In genomic region chr2:23002637-23003036, GRCm38 (mm10) we compare ENCODE assay signal across 23 mouse cellular contexts.
"Had no signal": no experiment of that assay in that cellular context is flagged by ENCODE, and none has a peak within 500 bp of the region (broad histone marks: within the 10 kb centered on the region; RNA-seq: fewer than 3 reads in every experiment).

No protein-coding gene starts in this region.

- H3K4me2 ChIP-seq: limb, embryonic 13.5 days; liver, embryonic 12.5 days; liver, embryonic 15.5 days; lung, embryonic 15.5 days had no signal

- H3K9ac ChIP-seq: limb, embryonic 13.5 days; liver, embryonic 12.5 days; liver, embryonic 15.5 days; lung, embryonic 15.5 days had no signal

- H3K27me3 ChIP-seq: limb, embryonic 13.5 days; liver, embryonic 12.5 days; liver, embryonic 15.5 days; lung, embryonic 15.5 days; megakaryocyte, embryonic 14.5 days had no signal

- ATAC-seq: liver, embryonic 12.5 days had no signal

- H3K4me3 ChIP-seq: layer of hippocampus, adult 2 months; limb, embryonic 10.5 days; limb, embryonic 13.5 days; liver, embryonic 12.5 days; liver, embryonic 15.5 days; lung, embryonic 15.5 days; megakaryocyte, embryonic 14.5 days; midbrain, embryonic 10.5 days had no signal

- H3K4me1 ChIP-seq: limb, embryonic 10.5 days; limb, embryonic 13.5 days; midbrain, embryonic 10.5 days had no signal

- DNase-seq: kidney, postnatal 25 days; layer of hippocampus, adult 9-11 months; liver; lung, adult 18-20 months; lung, postnatal 10 days; lung, postnatal 36 days; midbrain, embryonic 14.5 days; right cerebral cortex, adult 18-20 months; right cerebral cortex, postnatal 14 days; right cerebral cortex, postnatal 4 days; thymus, adult 2 months; thymus, postnatal 14 days; thymus, postnatal 4 days had no signal

- H3K36me3 ChIP-seq: lung, embryonic 15.5 days had no signal

- H3K27ac ChIP-seq: kidney, postnatal 0 days; layer of hippocampus, adult 2 months; limb, embryonic 10.5 days; limb, embryonic 13.5 days; liver, embryonic 12.5 days; liver, embryonic 15.5 days; lung, embryonic 15.5 days; midbrain, embryonic 10.5 days; stomach, postnatal 0 days had no signal

- H3K9me3 ChIP-seq: limb, embryonic 10.5 days; limb, embryonic 13.5 days; liver, embryonic 12.5 days; liver, embryonic 15.5 days; lung, embryonic 15.5 days; megakaryocyte, embryonic 14.5 days; midbrain, embryonic 10.5 days had no signal
